Mouse (Mus musculus) kidney, adult 2 months (tissue): ENCODE measurements at regions not wholly inside any gene's neighbourhood (a gene's known extent, or its start where the extent isn't known, plus 50 kb on each side); places are given as distances from the start of the nearest gene placed in this dataset.

Experiments
- DNase-seq: peaks from one replicate; pipeline ENCODE4 v3.0.0; 2021
- H3K27ac ChIP-seq: fragments of 200-500 bp; 2 replicates; pipeline ENCODE4 v1.5.1; 2012; ENCODE audit warnings: low read depth, low read length, control low read depth, inconsistent platforms; ENCODE audit not compliant: insufficient read depth
- H3K27me3 ChIP-seq: fragments of 200-500 bp; replicated peaks from 2 replicates; pipeline ENCODE4 v1.6.1; 2012; ENCODE audit warnings: mild to moderate bottlenecking, moderate library complexity, low read length, inconsistent platforms; ENCODE audit not compliant: control insufficient read depth, insufficient read depth
- H3K36me3 ChIP-seq: fragments of 200-500 bp; 2 replicates; pipeline ENCODE4 v1.6.1; 2012; ENCODE audit warnings: mild to moderate bottlenecking, moderate library complexity, low read length, inconsistent platforms; ENCODE audit not compliant: control insufficient read depth, insufficient read depth
- H3K4me1 ChIP-seq: fragments of 200-500 bp; 2 replicates; pipeline ENCODE4 v1.6.1; 2011; ENCODE audit warnings: low read length; ENCODE audit not compliant: control insufficient read depth, insufficient read depth
- H3K4me3 ChIP-seq: fragments of 200-500 bp; 2 replicates; pipeline ENCODE4 v1.5.1; 2011; ENCODE audit warnings: mild to moderate bottlenecking, low read depth, low read length, control low read depth; ENCODE audit not compliant: insufficient read depth
- CTCF ChIP-seq: fragments of 200-500 bp; conservative IDR thresholded peaks from 2 replicates; pipeline ENCODE4 v1.5.1; 2011; ENCODE audit warnings: low read depth, mild to moderate bottlenecking, control low read depth, low read length, moderate library complexity, mixed read lengths; ENCODE audit not compliant: insufficient read depth, insufficient read length
- POLR2A ChIP-seq: fragments of 200-500 bp; IDR thresholded peaks from one replicate; pipeline ENCODE4 v1.6.1; 2011; ENCODE audit warnings: low read depth, low read length, control low read depth
- WGBS: fragments of 180-500 bp; shearing (Covaris S2); methylation state at CpG from one replicate; pipeline ENCODE4 v1.1.7; 2018; 5-methylcytosine and 5-hydroxymethylcytosine counted together

DNA sequence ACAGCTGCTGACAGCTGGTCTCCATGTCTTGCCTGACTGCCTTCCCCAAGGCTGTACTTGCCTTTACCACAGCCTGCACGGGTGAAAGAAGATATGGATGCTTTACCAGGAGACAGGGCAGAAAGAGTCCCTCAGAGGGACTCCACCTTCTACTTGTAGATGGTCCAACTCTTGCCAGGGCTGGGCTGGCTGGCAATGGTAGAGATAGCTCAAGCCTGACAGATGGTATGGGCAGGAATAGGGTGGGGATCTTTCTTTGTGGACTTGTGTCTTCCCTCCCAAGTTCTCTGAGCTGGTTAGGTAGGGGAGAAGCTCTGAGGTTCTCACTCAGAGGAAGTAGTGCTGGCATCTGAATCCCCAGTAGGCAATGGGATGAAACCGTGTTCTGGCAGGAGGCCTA, 93.9 kb upstream of the Ret start:
- Histone ChIP-seq H3K27ac (no peak overlapping the region), H3K4me1 (no peaks in the 10 kb centered on the region), H3K27me3 (no peaks in the 10 kb centered on the region), H3K4me3 (no peak overlapping the region), H3K36me3 (no peaks in the 10 kb centered on the region)
- no peak for DNase-seq
- no peak for TF ChIP-seq CTCF
- no peak for TF ChIP-seq POLR2A
- 48% methylated on average over 2 of the region's 2 CpGs for WGBS

- no peaks in the 10 kb centered on the region for H3K36me3 ChIP-seq
- H3K4me3 ChIP-seq: no peak overlapping the region
- TF ChIP-seq CTCF: no peak
- DNase-seq: no peak
- no peaks in the 10 kb centered on the region for H3K4me1 ChIP-seq
- H3K27me3 ChIP-seq: no peaks in the 10 kb centered on the region
- H3K27ac ChIP-seq: no peak overlapping the region
- whole genome bisulfite sequencing: 78% methylated on average over 7 of the region's 7 CpGs
These were observed 87.7 kb upstream of the Ret start for GRCm38 (mm10) chr6:118285246-118285645.

GRCm38 (mm10) chr6:118283949-118284568, 86.5 kb upstream of the Ret start:
- no peak for DNase-seq
- Histone ChIP-seq H3K27ac (no peak overlapping the region), H3K4me3 (no peak overlapping the region), H3K36me3 (no peaks in the 10 kb centered on the region), H3K27me3 (no peaks in the 10 kb centered on the region), H3K4me1 (no peaks in the 10 kb centered on the region)
- TF ChIP-seq POLR2A (no peak), CTCF (no peak)
- WGBS: 87% methylated on average over 13 of the region's 13 CpGs

- Histone ChIP-seq H3K27ac (no peak overlapping the region), H3K36me3 (no peaks in the 10 kb centered on the region), H3K27me3 (no peaks in the 10 kb centered on the region), H3K4me1 (no peaks in the 10 kb centered on the region), H3K4me3 (no peak overlapping the region)
- DNase-seq: no peak
- WGBS: 24% methylated on average over 6 of the region's 6 CpGs
- TF ChIP-seq POLR2A (no peak), CTCF (no peak)
These were observed 66.4 kb upstream of the Ret start for GRCm38 (mm10) chr6:118263951-118264350.

- H3K4me1 ChIP-seq: no peaks in the 10 kb centered on the region
- H3K4me3 ChIP-seq: no peak overlapping the region
- no peaks in the 10 kb centered on the region for H3K27me3 ChIP-seq
- DNase-seq: no peak
- 42% methylated on average over 5 of the region's 5 CpGs for WGBS
- no peaks in the 10 kb centered on the region for H3K36me3 ChIP-seq
- TF ChIP-seq CTCF (no peak), POLR2A (no peak)
- H3K27ac ChIP-seq: no peak overlapping the region
These were observed 62.4 kb upstream of the Ret start for GRCm38 (mm10) chr6:118259881-118260280.

DNA sequence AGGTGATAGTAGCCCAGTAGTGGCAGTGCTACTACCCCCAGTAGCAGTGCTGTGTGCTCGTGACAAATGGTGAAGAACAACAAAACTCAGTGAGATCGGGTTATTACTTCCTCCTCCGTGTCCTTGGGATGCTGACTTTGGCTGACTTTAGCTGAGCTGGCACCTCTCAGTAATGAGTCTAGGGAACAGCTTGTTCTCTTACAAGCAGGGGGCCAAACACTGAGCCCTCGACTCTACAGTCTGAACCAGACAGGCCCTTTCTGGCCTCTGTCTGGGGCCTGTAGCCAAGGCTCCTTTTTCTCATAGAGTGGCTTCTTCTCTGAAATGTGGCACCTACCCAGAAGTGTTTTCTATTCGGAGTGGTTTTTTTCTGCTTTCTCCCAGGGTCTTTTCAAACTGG, 57.4 kb upstream of the Ret start:
- Histone ChIP-seq H3K36me3 (no peaks in the 10 kb centered on the region), H3K4me3 (no peak overlapping the region), H3K27me3 (no peaks in the 10 kb centered on the region), H3K27ac (no peak overlapping the region), H3K4me1 (no peaks in the 10 kb centered on the region)
- no peak for TF ChIP-seq CTCF
- no peak for TF ChIP-seq POLR2A
- 39% methylated on average over 5 of the region's 5 CpGs for WGBS
- no peak for DNase-seq

DNA sequence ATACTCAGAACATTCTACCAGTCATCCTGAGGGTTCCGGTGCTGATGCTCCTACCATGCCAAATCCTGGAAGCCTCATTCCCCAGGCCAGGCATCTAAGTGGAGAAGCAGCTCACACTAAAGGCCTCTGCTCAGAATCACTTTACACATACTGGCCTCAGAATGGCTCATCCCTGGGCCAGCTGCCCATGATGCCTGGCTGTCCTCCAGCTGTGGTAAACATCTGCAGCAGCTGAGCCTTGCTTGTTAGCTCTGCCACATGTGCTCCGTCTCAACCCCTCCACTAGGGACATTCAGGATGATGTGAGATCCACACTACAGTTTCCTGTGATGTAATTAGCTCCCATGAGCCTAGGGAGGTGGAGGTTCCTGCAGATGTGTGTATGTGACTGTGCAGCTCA, 55.2 kb upstream of the Ret start:
- DNase-seq: no peak
- 91% methylated on average over 2 of the region's 2 CpGs for WGBS
- no peaks in the 10 kb centered on the region for H3K27me3 ChIP-seq
- TF ChIP-seq CTCF (no peak), POLR2A (no peak)
- H3K27ac ChIP-seq: no peak overlapping the region
- no peak overlapping the region for H3K4me3 ChIP-seq
- no peaks in the 10 kb centered on the region for H3K4me1 ChIP-seq
- no peaks in the 10 kb centered on the region for H3K36me3 ChIP-seq
